Mouse (Mus musculus) neural tube, embryonic 15.5 days (tissue): ENCODE measurements around the gene Pspn. TPM values are rescaled to one million over a fixed set of nuclear protein-coding genes. Genes with fewer than 3 reads are reported as not detected.

Experiments used
- ATAC-seq: fragments of 200-750 bp; cut with Nextera tagmentation; 2 replicates; pipeline ENCODE4 v1.8.0; 2017; ENCODE audit warnings: mild to moderate bottlenecking, moderate TSS enrichment, moderate library complexity; ENCODE audit not compliant: low FRiP score
- H3K27ac ChIP-seq: fragments of 300-500 bp; sonication (generic); replicated peaks from 2 replicates; pipeline ENCODE4 v1.5.1; 2015; ENCODE audit warnings: mild to moderate bottlenecking, inconsistent platforms
- H3K27me3 ChIP-seq: fragments of 300-500 bp; sonication (generic); replicated peaks from 2 replicates; pipeline ENCODE4 v1.6.1; 2015; ENCODE audit warnings: inconsistent platforms
- H3K36me3 ChIP-seq: fragments of 300-500 bp; sonication (generic); 2 replicates; pipeline ENCODE4 v1.6.1; 2015; ENCODE audit warnings: inconsistent platforms
- H3K4me1 ChIP-seq: fragments of 300-500 bp; sonication (generic); 2 replicates; pipeline ENCODE4 v1.6.1; 2015; ENCODE audit warnings: inconsistent platforms
- H3K4me2 ChIP-seq: fragments of 300-500 bp; sonication (generic); 2 replicates; pipeline ENCODE4 v1.6.1; 2015; ENCODE audit warnings: inconsistent platforms, mild to moderate bottlenecking, moderate library complexity
- H3K4me3 ChIP-seq: fragments of 300-500 bp; sonication (generic); replicated peaks from 2 replicates; pipeline ENCODE4 v1.5.1; 2015; ENCODE audit warnings: mild to moderate bottlenecking, inconsistent platforms
- H3K9ac ChIP-seq: fragments of 300-500 bp; sonication (generic); replicated peaks from 2 replicates; pipeline ENCODE4 v1.6.1; 2015; ENCODE audit warnings: mild to moderate bottlenecking, inconsistent platforms
- H3K9me3 ChIP-seq: fragments of 300-500 bp; sonication (generic); replicated peaks from 2 replicates; pipeline ENCODE4 v1.6.1; 2016; ENCODE audit warnings: inconsistent platforms
- WGBS: fragments of 180-500 bp; shearing (Covaris S2); methylation state at CpG from one replicate; pipeline ENCODE4 v1.1.7; 2015; ENCODE audit warnings: mixed read lengths; 5-methylcytosine and 5-hydroxymethylcytosine counted together
- polyA plus RNA-seq: library from polyadenylated mRNA; unstranded; fragments of >200 nt; fragmentation: Nextera tagmentation; extraction: Ambion mirVana; gene quantifications from 2 replicates; pipeline ENCODE4 v1.2.1, GENCODE M21; 2015

Pspn gene
- polyA plus RNA-seq, 1 experiment from 2014 or later, result 0.49 TPM

- Histone ChIP-seq H3K36me3 (no peaks in the 10 kb centered on the region), H3K9ac (no peak overlapping the region), H3K27me3 (no peaks in the 10 kb centered on the region), H3K9me3 (no peaks in the 10 kb centered on the region), H3K4me1 (no peaks in the 10 kb centered on the region), H3K4me2 (no peak overlapping the region), H3K4me3 (no peak overlapping the region), H3K27ac (no peak overlapping the region)
- ATAC-seq, result no peak
- 85% methylated on average over 8 of the region's 8 CpGs for WGBS
Observed at GRCm38 (mm10) chr17:56976531-56977390, 23.1 kb downstream of the Pspn start.

DNA sequence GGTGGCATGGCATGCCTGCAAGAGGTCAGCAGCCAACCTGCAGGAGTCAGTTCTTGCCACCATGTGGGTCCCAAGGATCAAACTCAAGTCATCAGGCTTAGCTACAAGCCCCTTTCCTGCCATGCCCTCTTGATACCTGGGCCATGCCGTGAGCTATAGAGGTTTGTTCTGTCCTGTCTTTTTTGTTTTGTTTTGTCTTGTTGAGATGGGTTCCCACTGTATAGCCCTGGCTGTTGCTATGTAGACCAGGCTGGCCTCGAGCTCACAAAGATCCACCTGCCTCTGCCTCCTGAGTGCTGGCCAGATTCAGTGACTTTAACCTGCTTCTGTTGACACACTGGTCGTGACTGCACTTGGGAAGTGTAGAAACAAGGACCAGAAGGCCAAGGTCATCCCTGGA, 24.4 kb downstream of the Pspn start:
- Histone ChIP-seq H3K27me3 (no peaks in the 10 kb centered on the region), H3K27ac (no peak overlapping the region), H3K4me3 (no peak overlapping the region), H3K9me3 (no peaks in the 10 kb centered on the region), H3K4me2 (no peak overlapping the region), H3K36me3 (no peaks in the 10 kb centered on the region), H3K9ac (no peak overlapping the region), H3K4me1 (no peaks in the 10 kb centered on the region)
- 84% methylated on average over 3 of the region's 3 CpGs for WGBS
- no peak for ATAC-seq

DNA sequence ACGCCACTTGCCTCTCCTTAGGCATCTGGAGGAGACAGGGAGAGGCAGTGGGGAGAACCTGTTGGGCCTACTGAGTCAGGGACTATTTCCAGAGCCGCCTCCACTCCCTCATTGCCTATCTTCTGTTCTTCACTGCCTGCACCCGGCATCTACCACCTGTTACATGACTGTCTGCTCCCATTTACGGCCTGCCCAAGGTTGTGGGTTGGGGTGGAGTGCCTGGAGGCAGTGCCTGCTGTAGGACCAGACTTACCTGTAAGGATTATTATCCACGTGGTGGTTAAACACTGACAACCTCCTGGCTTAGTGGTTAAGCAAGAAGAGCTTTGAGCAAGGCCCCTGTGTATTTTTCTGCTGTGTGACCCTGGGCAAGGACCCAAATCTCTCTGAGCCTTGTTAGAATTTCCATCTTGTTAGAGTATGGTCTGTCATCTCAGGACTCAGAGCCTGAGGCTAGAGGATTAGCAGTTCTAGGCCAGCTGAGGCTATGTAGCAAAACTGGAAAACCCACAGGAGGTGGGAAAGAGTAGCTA, 25.0 kb downstream of the Pspn start:
- no peak overlapping the region for H3K4me2 ChIP-seq
- WGBS, result 82% methylated on average over 5 of the region's 5 CpGs

DNA sequence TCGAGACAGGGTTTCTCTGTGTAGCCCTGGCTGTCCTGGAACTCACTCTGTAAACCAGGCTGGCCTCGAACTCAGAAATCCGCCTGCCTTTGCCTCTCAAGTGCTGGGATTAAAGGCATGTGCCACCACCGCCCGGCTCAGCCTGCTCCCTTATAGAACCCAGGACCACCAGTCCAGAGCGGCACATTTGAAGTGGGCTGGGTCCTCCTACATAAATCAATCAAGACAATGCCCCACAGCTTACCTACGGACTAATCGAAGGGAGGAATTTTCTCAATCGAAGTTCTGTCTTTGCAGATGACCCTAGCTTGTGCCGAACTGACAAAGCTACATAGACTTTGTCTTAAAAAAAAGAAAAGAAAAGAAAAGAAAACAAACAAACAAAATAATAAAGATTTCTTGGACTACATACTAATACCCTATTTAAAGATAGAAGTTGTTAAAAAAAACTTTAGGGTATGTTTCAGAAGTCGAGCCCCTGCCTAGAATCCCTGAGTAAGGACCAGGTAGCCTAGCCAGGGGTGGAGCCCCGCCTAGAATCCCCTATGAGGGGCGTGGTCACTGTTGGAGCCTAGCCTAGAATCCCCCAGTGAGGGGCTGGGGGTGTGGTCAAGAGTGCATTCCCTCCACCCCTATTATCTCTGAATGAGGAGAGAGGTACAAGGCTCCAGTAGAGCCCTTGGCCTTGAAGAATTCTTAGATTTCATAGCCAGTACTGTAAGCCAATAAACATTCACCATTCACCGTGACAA, 25.7 kb downstream of the Pspn start:
- Histone ChIP-seq H3K36me3 (no peaks in the 10 kb centered on the region), H3K9me3 (no peaks in the 10 kb centered on the region), H3K4me3 (no peak overlapping the region), H3K9ac (no peak overlapping the region), H3K27ac (no peak overlapping the region), H3K27me3 (no peaks in the 10 kb centered on the region), H3K4me1 (no peaks in the 10 kb centered on the region), H3K4me2 (no peak overlapping the region)
- WGBS, result 61% methylated on average over 13 of the region's 14 CpGs
- ATAC-seq, result no peak

More for the DNA sequence above, 25.0 kb downstream of the Pspn start:
- Histone ChIP-seq H3K27ac (no peak overlapping the region), H3K9ac (no peak overlapping the region), H3K27me3 (no peaks in the 10 kb centered on the region), H3K4me3 (no peak overlapping the region), H3K9me3 (no peaks in the 10 kb centered on the region), H3K4me1 (no peaks in the 10 kb centered on the region), H3K36me3 (no peaks in the 10 kb centered on the region)
- no peak for ATAC-seq

GRCm38 (mm10) chr17:56970081-56970480, 29.7 kb downstream of the Pspn start:
- 73% methylated on average over 5 of the region's 5 CpGs for WGBS
- no peak overlapping the region for H3K27ac ChIP-seq
- no peaks in the 10 kb centered on the region for H3K27me3 ChIP-seq
- no peaks in the 10 kb centered on the region for H3K9me3 ChIP-seq
- H3K9ac ChIP-seq, result no peak overlapping the region
- no peaks in the 10 kb centered on the region for H3K4me1 ChIP-seq
- H3K4me2 ChIP-seq, result no peak overlapping the region
- ATAC-seq, result no peak
- H3K36me3 ChIP-seq, result no peaks in the 10 kb centered on the region
- H3K4me3 ChIP-seq, result no peak overlapping the region

DNA sequence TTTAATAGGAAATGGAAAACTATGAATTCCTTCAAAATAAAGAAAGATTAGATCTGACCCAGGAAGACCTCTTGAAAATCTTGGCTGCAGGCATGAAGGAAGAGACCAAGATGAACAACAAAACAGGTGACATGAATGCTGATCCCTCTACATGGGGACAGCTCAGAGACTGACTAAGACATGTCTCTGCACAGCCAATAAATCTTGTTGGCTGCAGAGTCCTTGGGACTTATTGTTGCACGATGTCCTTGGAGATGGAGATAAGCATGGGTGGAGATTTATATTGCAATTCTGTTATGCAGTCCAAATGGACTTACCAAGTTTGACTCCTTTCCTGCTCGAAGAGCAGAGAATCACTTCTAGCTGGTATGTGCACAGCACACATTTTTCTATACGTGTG, 30.5 kb downstream of the Pspn start:
- Histone ChIP-seq H3K27me3 (no peaks in the 10 kb centered on the region), H3K9me3 (no peaks in the 10 kb centered on the region)
- WGBS, result 65% methylated on average over 3 of the region's 3 CpGs

DNA sequence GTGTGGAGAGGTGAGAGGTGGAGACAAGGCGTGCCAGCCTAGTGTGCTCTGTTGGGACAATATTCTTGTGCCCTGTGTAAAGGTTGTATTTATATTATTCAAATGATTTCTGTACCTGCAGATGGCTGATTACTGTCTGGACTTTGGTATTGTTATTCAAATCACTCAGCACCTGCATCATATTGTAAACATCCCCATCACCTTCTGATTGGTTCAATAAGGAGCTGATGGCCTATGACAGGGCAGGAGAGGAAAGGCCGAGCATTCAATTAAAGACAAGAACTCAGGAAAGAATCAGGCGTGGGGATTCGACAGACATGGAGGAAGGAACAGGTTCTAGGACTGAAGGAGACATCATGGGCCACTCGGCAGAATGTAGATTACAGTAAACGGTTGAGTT, 36.2 kb downstream of the Pspn start:
- Histone ChIP-seq H3K9ac (no peak overlapping the region), H3K4me1 (no peaks in the 10 kb centered on the region), H3K27ac (no peak overlapping the region), H3K4me2 (no peak overlapping the region), H3K9me3 (no peaks in the 10 kb centered on the region), H3K4me3 (no peak overlapping the region), H3K27me3 (no peaks in the 10 kb centered on the region), H3K36me3 (no peaks in the 10 kb centered on the region)
- no peak for ATAC-seq
- WGBS, result 85% methylated on average over 6 of the region's 6 CpGs

More for the DNA sequence above, 30.5 kb downstream of the Pspn start:
- Histone ChIP-seq H3K4me2 (no peak overlapping the region), H3K4me3 (no peak overlapping the region), H3K27ac (no peak overlapping the region), H3K36me3 (no peaks in the 10 kb centered on the region), H3K9ac (no peak overlapping the region), H3K4me1 (no peaks in the 10 kb centered on the region)
- ATAC-seq, result no peak

DNA sequence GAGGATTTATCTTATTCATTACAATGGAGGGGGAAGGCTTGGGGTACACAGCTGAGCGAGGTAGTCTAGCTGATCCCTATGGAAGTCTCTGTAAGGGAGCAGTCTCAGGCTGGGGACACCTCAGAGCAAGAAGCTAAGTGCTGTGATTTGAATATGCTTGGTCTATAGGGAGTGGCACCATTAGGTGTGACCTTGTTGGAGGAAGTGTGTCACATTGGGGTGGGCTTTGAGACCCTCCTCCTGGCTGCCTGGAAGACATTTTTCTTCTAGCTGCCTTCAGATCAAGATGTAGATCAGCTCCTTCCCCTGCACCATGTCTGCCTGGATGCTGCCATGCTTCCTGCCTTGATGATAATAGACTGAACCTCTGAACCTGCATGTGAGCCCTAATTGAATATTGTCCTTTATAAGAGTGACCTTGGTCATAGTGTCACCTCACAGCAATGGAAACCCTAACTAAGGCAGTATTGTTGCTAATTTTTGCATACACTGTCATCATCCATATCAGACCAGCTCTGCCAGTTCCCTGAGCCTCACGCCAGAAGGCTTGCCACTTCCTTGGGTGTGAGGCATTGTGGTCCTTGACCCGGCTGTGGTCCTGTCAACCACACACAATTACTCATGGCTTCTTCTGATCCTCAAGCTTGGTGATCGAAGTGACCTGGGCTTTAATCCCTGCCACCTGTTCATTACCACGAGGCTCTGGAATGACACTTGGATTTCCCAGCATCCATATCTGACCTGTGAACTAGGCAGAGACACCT, 37.0 kb downstream of the Pspn start:
- no peak overlapping the region for H3K4me3 ChIP-seq
- no peak overlapping the region for H3K27ac ChIP-seq
- H3K9ac ChIP-seq, result no peak overlapping the region
- no peaks in the 10 kb centered on the region for H3K9me3 ChIP-seq
- H3K27me3 ChIP-seq, result no peaks in the 10 kb centered on the region
- H3K36me3 ChIP-seq, result no peaks in the 10 kb centered on the region
- no peak for ATAC-seq
- no peaks in the 10 kb centered on the region for H3K4me1 ChIP-seq
- H3K4me2 ChIP-seq, result no peak overlapping the region
- WGBS, result 89% methylated on average over 5 of the region's 5 CpGs

GRCm38 (mm10) chr17:56961880-56962279, 37.9 kb downstream of the Pspn start:
- no peak for ATAC-seq
- Histone ChIP-seq H3K4me2 (no peak overlapping the region), H3K4me1 (no peaks in the 10 kb centered on the region), H3K36me3 (no peaks in the 10 kb centered on the region), H3K27me3 (no peaks in the 10 kb centered on the region), H3K9me3 (no peaks in the 10 kb centered on the region), H3K9ac (no peak overlapping the region), H3K4me3 (no peak overlapping the region), H3K27ac (no peak overlapping the region)
- WGBS, result 95% methylated on average over 4 of the region's 4 CpGs

DNA sequence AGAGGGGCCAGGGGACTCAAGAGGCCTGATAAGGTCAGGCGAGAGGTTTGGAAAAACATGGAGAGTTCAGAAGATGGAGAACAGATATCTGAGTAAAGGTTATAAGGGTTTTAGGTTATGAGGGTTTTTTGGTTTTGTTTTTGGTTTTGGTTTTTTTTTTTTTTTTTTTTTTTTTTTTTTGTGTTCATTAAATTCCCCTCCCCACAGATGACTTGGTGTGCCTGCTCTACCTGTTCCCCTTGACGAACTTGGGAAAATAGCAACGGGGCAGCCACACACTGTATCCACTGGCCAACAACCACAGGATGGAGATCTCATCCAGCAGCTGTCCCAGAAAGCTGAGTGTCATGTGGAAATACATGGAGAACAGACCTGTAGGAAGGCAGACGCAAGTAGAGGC, 41.2 kb downstream of the Pspn start:
- Histone ChIP-seq H3K4me2 (no peak overlapping the region), H3K9me3 (no peaks in the 10 kb centered on the region)

GRCm38 (mm10) chr17:56957763-56958429, 41.9 kb downstream of the Pspn start:
- no peak overlapping the region for H3K9ac ChIP-seq
- no peaks in the 10 kb centered on the region for H3K9me3 ChIP-seq
- no peaks in the 10 kb centered on the region for H3K36me3 ChIP-seq
- H3K4me2 ChIP-seq, result no peak overlapping the region
- H3K4me3 ChIP-seq, result no peak overlapping the region
- 35% methylated on average over 11 of the region's 11 CpGs for WGBS
- H3K27me3 ChIP-seq, result peaks cover 2% of the 10 kb centered on the region; the same call in 1 of the 2 replicates
- H3K27ac ChIP-seq, result no peak overlapping the region
- no peaks in the 10 kb centered on the region for H3K4me1 ChIP-seq
- no peak for ATAC-seq

More for the DNA sequence above, 41.2 kb downstream of the Pspn start:
- Histone ChIP-seq H3K9ac (no peak overlapping the region), H3K36me3 (no peaks in the 10 kb centered on the region), H3K4me3 (no peak overlapping the region), H3K27me3 (0 out of 2 replicates have a peak, but pooled peaks cover 2% of the 10 kb centered on the region), H3K27ac (no peak overlapping the region), H3K4me1 (no peaks in the 10 kb centered on the region)
- WGBS, result 86% methylated on average over 4 of the region's 4 CpGs
- ATAC-seq, result no peak
